Mouse (Mus musculus): Measurements from ENCODE around the gene Thop1.

- TF ChIP-seq CTCF (IDR thresholded peaks at IDR 0.05; ENCODE audit: low read depth, low read length) (peak; percentile 17; the same call in 1 of the 2 replicates), POLR2A (IDR thresholded peaks at IDR 0.05; ENCODE audit: extremely low read depth, insufficient read depth, low read length) (no peak)
Measured at GRCm38 (mm10) chr10:81106113-81106721, 36.4 kb downstream of the Thop1 start.

All from liver, adult 2 months (tissue).